Mouse (Mus musculus) ES-CJ7 (cell line): ENCODE measurements around the gene Ndufa7.
"Not testable (repeated sequence)": the region's sequence is repeated elsewhere in the genome, so short reads cannot be mapped to it uniquely, and the experiment has no call there.

Source experiments
- DNase-seq: peaks from one replicate; pipeline ENCODE4 v3.0.0; 2011; ENCODE audit warnings: low read depth, low spot score

Ndufa7 gene

DNA sequence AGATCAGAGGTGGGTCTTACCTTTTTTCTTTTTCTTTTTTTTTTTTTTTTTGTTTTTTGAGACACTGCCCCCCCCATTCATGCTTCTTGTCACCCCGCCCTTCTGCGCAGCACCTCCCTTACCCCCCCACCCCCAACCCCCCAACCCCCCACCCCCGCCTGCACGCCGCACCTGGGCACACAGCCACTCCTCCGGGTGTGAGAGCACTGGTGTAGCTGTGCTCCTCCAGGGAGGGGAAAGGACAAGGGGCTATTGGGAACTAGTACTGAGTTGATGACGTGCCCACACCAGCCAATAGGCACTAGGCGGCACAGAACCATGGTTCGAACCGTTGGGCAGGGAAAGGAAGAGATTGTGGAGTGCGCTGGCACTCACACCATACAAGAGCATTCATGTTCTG is 50.0 kb downstream of the Ndufa7 start:
- DNase-seq = no peak

DNA sequence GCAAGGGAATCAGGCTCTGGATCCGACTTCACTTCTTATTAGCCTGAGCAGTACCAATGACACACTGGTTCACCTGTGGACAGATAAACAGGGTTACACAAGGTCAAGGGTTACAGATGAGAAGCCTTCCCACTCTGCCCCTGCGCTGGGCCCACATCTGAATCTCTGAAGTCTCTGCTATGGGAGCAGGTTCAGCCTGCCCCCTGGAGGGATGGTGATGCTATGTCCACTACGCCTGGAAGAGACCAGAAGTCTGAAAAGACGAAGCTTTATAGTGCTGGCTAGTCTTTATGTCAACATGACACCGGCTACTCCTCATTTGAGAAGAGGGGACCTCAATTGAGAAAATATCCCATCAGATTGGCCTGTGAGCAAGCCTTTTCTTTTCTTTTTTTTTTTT is 51.4 kb downstream of the Ndufa7 start:
- peak; percentile 72 for DNase-seq

DNA sequence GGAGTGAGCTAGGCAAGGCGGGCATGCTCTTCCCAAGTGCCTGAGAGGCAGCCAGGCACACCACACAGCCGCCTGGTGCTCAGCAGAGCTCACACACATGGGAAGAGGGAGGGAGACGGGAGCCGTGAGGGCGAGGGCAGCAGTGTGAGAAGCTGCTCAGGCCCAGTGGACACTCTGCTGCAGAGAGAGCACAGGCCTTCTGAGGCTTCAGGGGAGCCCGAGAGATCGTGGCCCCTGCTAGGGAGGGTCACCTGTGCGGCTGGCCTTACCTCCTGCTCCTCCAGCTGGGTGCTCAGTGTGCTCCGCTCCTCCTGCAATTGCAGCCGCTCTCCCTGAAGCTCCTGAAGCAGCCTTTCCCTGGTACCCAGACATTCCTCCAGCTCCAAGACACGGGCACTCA is 59.9 kb downstream of the Ndufa7 start:
- DNase-seq = not testable (repeated sequence)

DNA sequence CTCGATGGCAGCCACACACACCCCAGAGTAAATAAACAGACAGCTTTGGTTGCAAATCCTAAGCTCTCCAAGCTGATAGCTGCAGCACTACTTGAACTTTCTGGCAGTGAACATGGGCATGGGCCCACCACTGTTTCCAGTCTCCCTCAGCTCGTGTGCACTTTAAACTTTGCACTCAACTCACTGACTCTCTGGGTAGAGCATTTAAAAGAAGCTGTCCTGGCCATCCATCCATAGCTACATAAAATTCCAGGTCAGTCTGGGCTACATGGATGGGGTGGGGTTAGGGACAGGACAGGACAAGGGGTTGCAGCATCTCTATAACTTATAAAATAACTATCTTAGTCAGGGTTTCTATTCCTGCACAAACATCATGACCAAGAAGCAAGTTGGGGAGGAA is 63.4 kb downstream of the Ndufa7 start:
- not testable (repeated sequence) for DNase-seq
